Mouse (Mus musculus): ENCODE measurements around the gene Cnot8. TPM values are rescaled to one million over a fixed set of nuclear protein-coding genes. Genes with fewer than 3 reads are reported as not detected.

Gene Cnot8
- polyA plus RNA-seq, 1 experiment, result 75.1 TPM

DNA sequence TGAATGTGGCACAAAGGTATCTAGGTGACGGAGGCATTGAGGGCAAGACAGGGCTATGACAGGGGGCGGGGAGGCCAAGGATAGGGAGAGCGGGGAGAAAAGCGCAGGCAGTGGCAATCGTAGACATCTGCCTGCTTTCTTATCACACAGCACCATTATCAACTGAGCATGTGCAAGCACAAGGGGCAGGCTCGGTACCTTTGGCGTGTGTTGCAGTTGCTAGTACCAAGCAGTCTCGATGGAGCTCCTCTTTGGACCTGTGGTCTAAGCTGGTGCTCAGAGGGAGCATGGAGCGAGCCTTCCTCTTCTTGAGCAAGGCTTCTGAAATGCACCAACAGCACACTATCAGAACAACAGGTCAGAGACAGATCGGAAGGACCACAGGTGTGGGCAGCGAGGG, 34.9 kb downstream of the Cnot8 start:
- no peaks in the 10 kb centered on the region for H3K4me1 ChIP-seq (ENCODE audit: control insufficient read depth, insufficient read depth, low read length)
- no peak overlapping the region for H3K4me3 ChIP-seq (ENCODE audit: insufficient read depth, low read length)
- TF ChIP-seq POLR2A (IDR thresholded peaks at IDR 0.05; ENCODE audit: extremely low read depth, insufficient read depth, low read length) (no peak), CTCF (IDR thresholded peaks at IDR 0.05; ENCODE audit: extremely low read depth, insufficient read depth, low read length) (no peak)
- H3K27ac ChIP-seq (ENCODE audit: insufficient read depth, low read length), result no peak overlapping the region

DNA sequence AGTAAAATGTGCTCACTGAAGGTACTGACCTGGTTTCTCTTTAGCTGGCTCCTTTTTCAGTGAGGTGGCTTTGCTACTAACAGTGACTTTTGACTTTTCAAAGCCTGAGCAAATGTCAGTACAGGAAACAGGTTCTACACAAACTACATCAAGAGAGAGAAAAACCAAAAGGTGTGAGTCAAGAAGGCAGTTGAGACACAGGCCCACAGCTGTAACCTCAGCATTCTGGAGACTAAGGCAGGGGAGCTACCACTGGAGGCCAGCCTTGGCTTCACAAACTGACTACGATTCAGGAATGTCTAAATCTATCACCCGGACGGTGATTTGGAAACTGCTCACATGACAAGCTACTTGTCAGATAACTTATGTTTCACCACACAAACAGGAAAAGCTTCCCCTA, 35.5 kb downstream of the Cnot8 start:
- no peak overlapping the region for H3K4me3 ChIP-seq (ENCODE audit: insufficient read depth, low read length)
- H3K27ac ChIP-seq (ENCODE audit: insufficient read depth, low read length), result no peak overlapping the region
- no peaks in the 10 kb centered on the region for H3K4me1 ChIP-seq (ENCODE audit: control insufficient read depth, insufficient read depth, low read length)
- TF ChIP-seq POLR2A (IDR thresholded peaks at IDR 0.05; ENCODE audit: extremely low read depth, insufficient read depth, low read length), result no peak

DNA sequence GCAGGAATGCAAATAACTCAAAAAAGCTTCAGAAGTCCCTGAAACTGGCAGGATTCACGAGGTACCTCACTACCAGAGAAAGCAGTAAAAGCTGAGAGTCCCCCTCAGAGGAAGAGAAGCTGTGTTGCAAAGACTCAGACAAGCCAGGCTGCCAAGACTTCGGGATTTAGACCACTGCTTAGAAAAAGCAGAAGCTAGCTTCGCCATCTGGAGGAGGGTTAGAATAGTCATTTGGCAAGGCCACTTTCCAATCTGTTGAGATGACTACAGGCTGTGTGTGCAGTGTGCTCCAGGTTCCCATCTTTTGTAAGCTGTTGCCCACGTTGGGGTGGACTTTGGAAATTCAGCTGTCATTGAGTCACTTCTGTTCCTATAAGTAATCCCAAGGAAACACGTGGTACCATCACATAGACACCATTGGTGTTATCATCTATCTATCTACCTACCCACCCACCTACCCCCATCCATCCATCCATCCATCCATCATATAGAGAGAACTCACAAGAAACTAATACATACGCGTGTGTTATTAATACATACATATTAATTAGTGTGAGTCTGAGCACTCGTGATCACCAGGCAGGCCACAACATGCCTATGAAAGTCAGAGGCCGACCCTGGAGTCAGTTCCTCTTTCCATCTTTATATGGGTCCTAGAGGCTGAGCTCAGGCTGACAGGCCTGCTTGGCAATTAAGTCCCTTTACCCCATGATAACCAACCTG, 39.9 kb downstream of the Cnot8 start:
- TF ChIP-seq POLR2A (IDR thresholded peaks at IDR 0.05; ENCODE audit: extremely low read depth, insufficient read depth, low read length) (no peak), CTCF (IDR thresholded peaks at IDR 0.05; ENCODE audit: extremely low read depth, insufficient read depth, low read length) (no peak)
- Histone ChIP-seq H3K4me3 (ENCODE audit: insufficient read depth, low read length) (no peak overlapping the region), H3K27ac (ENCODE audit: insufficient read depth, low read length) (no peak overlapping the region), H3K4me1 (ENCODE audit: control insufficient read depth, insufficient read depth, low read length) (no peaks in the 10 kb centered on the region)

DNA sequence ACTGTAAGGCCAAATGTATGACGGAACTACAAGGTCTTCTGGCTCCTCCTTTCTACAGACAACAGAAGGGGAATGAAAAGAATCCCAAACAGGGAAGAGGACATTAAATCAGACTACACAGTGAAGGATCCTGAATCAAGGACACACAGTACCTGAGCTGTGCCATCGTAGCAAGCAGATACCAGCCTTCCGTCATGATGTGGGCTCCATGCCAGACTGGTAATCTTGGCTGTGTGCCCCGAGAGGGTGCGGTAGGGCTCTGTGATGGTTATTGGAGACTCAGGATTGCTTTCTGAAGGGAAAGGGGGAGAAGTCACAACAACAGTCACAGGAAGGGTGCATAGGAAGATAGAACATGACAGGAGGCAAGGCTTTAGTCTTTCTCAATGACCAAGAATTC, 42.3 kb downstream of the Cnot8 start:
- Histone ChIP-seq H3K27ac (ENCODE audit: insufficient read depth, low read length) (no peak overlapping the region), H3K4me3 (ENCODE audit: insufficient read depth, low read length) (no peak overlapping the region), H3K4me1 (ENCODE audit: control insufficient read depth, insufficient read depth, low read length) (no peaks in the 10 kb centered on the region)
- no peak for TF ChIP-seq POLR2A (IDR thresholded peaks at IDR 0.05; ENCODE audit: extremely low read depth, insufficient read depth, low read length)
- no peak for TF ChIP-seq CTCF (IDR thresholded peaks at IDR 0.05; ENCODE audit: extremely low read depth, insufficient read depth, low read length)

DNA sequence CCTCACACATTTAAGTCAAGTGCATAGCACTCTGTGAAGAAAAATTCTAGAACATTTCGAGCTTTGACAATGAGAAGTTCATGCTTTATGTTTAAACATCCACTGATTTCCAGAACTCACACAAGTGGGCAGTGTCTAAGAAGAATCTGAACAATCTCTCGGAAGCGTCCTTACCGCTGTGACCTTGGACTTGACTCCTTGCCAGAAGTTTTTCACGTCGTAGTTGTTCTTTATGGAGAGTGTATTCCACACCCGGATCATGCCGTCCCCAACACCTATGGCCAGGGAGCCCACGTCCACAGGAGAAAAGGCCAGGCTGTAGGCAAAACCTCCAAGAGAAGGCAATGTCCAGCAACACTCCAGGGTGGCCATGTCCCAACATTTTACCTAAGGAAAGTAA, 51.5 kb downstream of the Cnot8 start:
- no peak for TF ChIP-seq POLR2A (IDR thresholded peaks at IDR 0.05; ENCODE audit: extremely low read depth, insufficient read depth, low read length)
- no peak for TF ChIP-seq CTCF (IDR thresholded peaks at IDR 0.05; ENCODE audit: extremely low read depth, insufficient read depth, low read length)
- no peaks in the 10 kb centered on the region for H3K4me1 ChIP-seq (ENCODE audit: control insufficient read depth, insufficient read depth, low read length)

DNA sequence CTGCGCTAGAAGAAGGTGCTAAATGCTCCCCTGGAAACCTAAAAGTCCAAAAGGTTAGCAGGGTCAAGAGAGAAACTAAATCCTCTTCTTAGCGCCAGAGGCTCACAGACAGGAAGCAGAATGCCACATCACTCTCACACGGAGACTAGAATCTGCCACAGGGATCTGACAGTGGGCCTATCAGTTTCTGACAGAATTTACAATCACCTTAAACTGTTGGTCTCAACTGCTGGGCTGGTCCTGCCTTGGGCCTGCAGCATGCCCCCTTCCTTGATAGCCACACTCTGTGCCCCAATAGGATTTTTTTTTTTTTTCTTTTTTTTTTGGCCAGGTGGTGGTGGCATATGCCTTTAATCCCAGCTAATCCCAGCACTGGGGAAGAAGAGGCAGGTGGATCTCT, 52.9 kb downstream of the Cnot8 start:
- H3K4me1 ChIP-seq (ENCODE audit: control insufficient read depth, insufficient read depth, low read length), result no peaks in the 10 kb centered on the region
- TF ChIP-seq CTCF (IDR thresholded peaks at IDR 0.05; ENCODE audit: extremely low read depth, insufficient read depth, low read length), result no peak
- no peak overlapping the region for H3K27ac ChIP-seq (ENCODE audit: insufficient read depth, low read length)
- H3K4me3 ChIP-seq (ENCODE audit: insufficient read depth, low read length), result no peak overlapping the region

More for the DNA sequence above, 51.5 kb downstream of the Cnot8 start:
- Histone ChIP-seq H3K27ac (ENCODE audit: insufficient read depth, low read length) (no peak overlapping the region), H3K4me3 (ENCODE audit: insufficient read depth, low read length) (no peak overlapping the region)

DNA sequence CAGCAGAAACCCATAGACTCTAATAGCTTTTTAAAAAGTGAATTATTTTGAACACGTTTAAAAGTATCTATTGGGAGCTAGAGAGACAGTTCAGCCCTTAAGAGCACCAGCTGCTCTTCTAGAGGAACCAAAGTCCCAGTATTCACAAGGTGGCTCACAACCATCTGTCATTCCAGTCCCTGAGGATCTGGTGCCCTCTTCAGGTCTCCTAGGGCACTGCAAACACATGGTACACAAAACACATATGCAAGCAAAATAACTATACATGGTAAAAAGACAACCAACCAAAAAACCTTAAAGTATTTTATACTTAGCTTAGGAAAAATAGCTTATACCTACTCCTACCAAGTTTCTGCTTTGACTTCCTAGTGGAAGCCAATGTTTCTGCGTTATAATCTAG, 61.1 kb downstream of the Cnot8 start:
- H3K4me1 ChIP-seq (ENCODE audit: control insufficient read depth, insufficient read depth, low read length), result peaks cover 4% of the 10 kb centered on the region; the same call in 1 of the 2 replicates
- H3K27ac ChIP-seq (ENCODE audit: insufficient read depth, low read length), result no peak overlapping the region
- no peak overlapping the region for H3K4me3 ChIP-seq (ENCODE audit: insufficient read depth, low read length)
- TF ChIP-seq CTCF (IDR thresholded peaks at IDR 0.05; ENCODE audit: extremely low read depth, insufficient read depth, low read length), result no peak
- TF ChIP-seq POLR2A (IDR thresholded peaks at IDR 0.05; ENCODE audit: extremely low read depth, insufficient read depth, low read length), result no peak

DNA sequence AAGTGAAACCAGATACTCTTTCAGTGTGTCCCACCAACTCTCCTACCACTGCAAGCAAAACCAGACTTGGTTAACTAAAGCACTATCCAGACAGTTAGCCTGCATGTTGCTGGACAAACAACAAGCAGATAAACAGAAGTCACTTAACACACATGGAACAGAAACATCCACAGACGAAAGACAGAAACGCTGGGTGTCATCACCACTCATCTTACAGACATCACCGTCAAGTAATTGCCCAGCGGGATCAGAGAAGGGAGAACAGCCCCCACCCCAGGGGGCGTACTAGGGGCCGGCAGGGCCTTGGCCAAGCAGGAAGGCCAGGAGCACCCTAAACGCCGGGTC, 63.8 kb downstream of the Cnot8 start:
- no peak overlapping the region for H3K27ac ChIP-seq (ENCODE audit: insufficient read depth, low read length)
- peaks cover 5% of the 10 kb centered on the region; the same call in 1 of the 2 replicates for H3K4me1 ChIP-seq (ENCODE audit: control insufficient read depth, insufficient read depth, low read length)
- TF ChIP-seq CTCF (IDR thresholded peaks at IDR 0.05; ENCODE audit: extremely low read depth, insufficient read depth, low read length) (no peak), POLR2A (IDR thresholded peaks at IDR 0.05; ENCODE audit: extremely low read depth, insufficient read depth, low read length) (no peak)

More for the DNA sequence above, 63.8 kb downstream of the Cnot8 start:
- peak overlapping the region; percentile 61 for H3K4me3 ChIP-seq (ENCODE audit: insufficient read depth, low read length)

Other genes starting within 250 kb of the Cnot8 start
- 44.1 and 46.0 TPM in 2 replicates for gene Larp1, start 95.1 kb upstream of the Cnot8 start, polyA plus RNA-seq (2012; rRNA removed)
- gene Gm12248, start 11.0 kb upstream of the Cnot8 start, polyA plus RNA-seq (2012; rRNA removed), result not detected in 2 replicates
- gene Gemin5, start 64.4 kb downstream of the Cnot8 start, polyA plus RNA-seq (2012; rRNA removed), result 8.6 and 9.5 TPM in 2 replicates
- 50.0 and 50.1 TPM in 2 replicates for gene Mrpl22, start 67.5 kb downstream of the Cnot8 start, polyA plus RNA-seq (2012; rRNA removed)
- gene Igtp, start 95.4 kb downstream of the Cnot8 start, polyA plus RNA-seq (2012; rRNA removed), result 9.0 and 9.6 TPM in 2 replicates
- 4.0 and 5.7 TPM in 2 replicates for gene Irgm2, start 95.5 kb downstream of the Cnot8 start, polyA plus RNA-seq (2012; rRNA removed)
- not detected in 2 replicates for gene 4930438A08Rik, start 170.6 kb downstream of the Cnot8 start, polyA plus RNA-seq (2012; rRNA removed)
- 65.6 and 77.1 TPM in 2 replicates for gene Zfp692, start 202.9 kb downstream of the Cnot8 start, polyA plus RNA-seq (2012; rRNA removed)
- gene Zfp672, start 226.2 kb downstream of the Cnot8 start, polyA plus RNA-seq (2012; rRNA removed), result 50.2 and 50.7 TPM in 2 replicates
- gene Sh3bp5l, start 226.6 kb downstream of the Cnot8 start, polyA plus RNA-seq (2012; rRNA removed), result 42.4 and 44.6 TPM in 2 replicates